Mouse (Mus musculus) ES-Bruce4 (cell line): ENCODE measurements around the gene Gramd1b.

Source experiments
- CTCF ChIP-seq: IDR thresholded peaks from one replicate; pipeline ENCODE4 v1.8.1; 2011; ENCODE audit warnings: low read depth, low read length
- EP300 ChIP-seq: IDR thresholded peaks from 2 replicates; pipeline ENCODE4 v1.6.1; 2011; ENCODE audit warnings: low read depth, low read length; ENCODE audit not compliant: insufficient read depth
- POLR2A ChIP-seq: IDR thresholded peaks from one replicate; pipeline ENCODE4 v1.8.1; 2011; ENCODE audit warnings: low read length; ENCODE audit not compliant: insufficient read depth

- TF ChIP-seq EP300, result no peak
- no peak for TF ChIP-seq POLR2A
- no peak for TF ChIP-seq CTCF
These were observed 130.3 kb downstream of the Gramd1b start for GRCm38 (mm10) chr9:40400854-40401253.
